Mouse (Mus musculus) G1E (cell line): ENCODE data around the gene Pgm2. TPM values are rescaled to one million over a fixed set of nuclear protein-coding genes. Genes with fewer than 3 reads are reported as not detected.

Experiments
- ATAC-seq: 2 replicates; pipeline ENCODE4 v1.8.0; 2016; ENCODE audit warnings: mild to moderate bottlenecking; ENCODE audit not compliant: insufficient number of reproducible peaks, poor library complexity, low FRiP score, severe bottlenecking; ENCODE audit errors: extremely low read depth
- DNase-seq: peaks from one replicate; pipeline ENCODE4 v3.0.0; 2012; ENCODE audit warnings: low spot score
- H3K27me3 ChIP-seq: 2 replicates; pipeline ENCODE4 v1.6.1; 2012; ENCODE audit warnings: mild to moderate bottlenecking, low read length, inconsistent platforms; ENCODE audit not compliant: insufficient read depth
- H3K36me3 ChIP-seq: replicated peaks from 2 replicates; pipeline ENCODE3; 2012; ENCODE audit warnings: mild to moderate bottlenecking, inconsistent platforms
- H3K4me1 ChIP-seq: 2 replicates; pipeline ENCODE4 v1.6.1; 2012; ENCODE audit warnings: low read depth, low read length, inconsistent platforms, mixed read lengths; ENCODE audit not compliant: insufficient read depth
- H3K4me3 ChIP-seq: 2 replicates; pipeline ENCODE4 v1.5.1; 2012; ENCODE audit warnings: low read depth, mild to moderate bottlenecking, inconsistent platforms, low read length, moderate library complexity, mixed read lengths
- H3K9me3 ChIP-seq: replicated peaks from 2 replicates; pipeline ENCODE4 v1.6.1; 2012; ENCODE audit warnings: inconsistent platforms
- CTCF ChIP-seq: IDR thresholded peaks from 2 replicates; pipeline ENCODE4 v1.5.1; 2012; ENCODE audit warnings: low read depth, low read length, inconsistent platforms, mixed read lengths
- GATA1 ChIP-seq: IDR thresholded peaks from 2 replicates; pipeline ENCODE4 v1.6.1; 2012; ENCODE audit warnings: borderline replicate concordance, low read length, inconsistent platforms, mixed read lengths
- GATA2 ChIP-seq: IDR thresholded peaks from 2 replicates; pipeline ENCODE4 v1.6.1; 2012; ENCODE audit warnings: low read depth, low read length, inconsistent platforms, borderline replicate concordance
- POLR2AphosphoS5 ChIP-seq: IDR thresholded peaks from 2 replicates; pipeline ENCODE4 v1.6.1; 2012; ENCODE audit warnings: low read depth, low read length, inconsistent platforms; ENCODE audit not compliant: insufficient replicate concordance
- TAL1 ChIP-seq: conservative IDR thresholded peaks from 2 replicates; pipeline ENCODE4 v1.6.1; 2012; ENCODE audit warnings: low read depth, low read length, inconsistent platforms, mixed read lengths
- polyA plus RNA-seq: library from polyadenylated mRNA; stranded (reverse); fragments of >175 nt; gene quantifications from 2 replicates; pipeline ENCODE4 v1.2.3, GENCODE M21; 2012
- total RNA-seq, 2 experiments: library from RNA; stranded (forward) in 1 of 2; stranded (reverse) in 1 of 2; fragments of 200-1000 nt in 1 of 2; fragments of >200 nt in 1 of 2; fragmentation: Nextera tagmentation in 1 of 2; gene quantifications; 2 replicates each; pipeline ENCODE4 v1.2.3; 2014 to 2017

The Pgm2 gene
- total RNA-seq (2014; fragmentation: Nextera tagmentation) (101 and 110 TPM in 2 replicates), total RNA-seq (2017) (64.1 and 65.8 TPM in 2 replicates), polyA plus RNA-seq (49.0 and 61.2 TPM in 2 replicates)

DNA sequence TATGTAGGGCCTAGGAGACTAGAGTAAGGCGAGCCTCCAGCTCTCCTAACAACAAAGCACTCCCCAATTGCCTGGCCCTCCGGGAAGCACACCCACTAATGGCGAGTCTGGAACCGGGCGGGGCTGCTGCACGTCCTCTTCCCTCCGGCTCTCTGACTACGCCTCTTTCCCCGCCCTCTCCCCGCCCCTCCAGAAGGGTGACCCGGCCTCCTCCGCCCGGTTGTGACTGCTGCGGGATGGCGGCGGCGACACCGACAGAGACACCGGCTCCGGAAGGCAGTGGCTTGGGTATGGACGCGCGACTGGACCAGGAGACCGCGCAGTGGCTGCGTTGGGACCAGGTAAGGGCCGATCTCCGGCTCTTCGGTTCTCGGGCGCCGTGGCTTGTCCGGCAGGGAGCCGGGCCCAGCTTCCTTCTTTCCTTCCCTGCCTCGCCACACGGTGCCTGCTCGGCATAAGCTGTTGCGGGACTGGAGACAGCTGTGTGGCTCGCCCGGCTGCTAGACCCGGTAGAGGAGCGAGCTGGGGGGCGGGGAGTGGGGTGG is at the start of gene Pgm2:
TSS of gene Pgm2 (plus strand) at position 203 of the 545 bp plus-strand sequence.
- Histone ChIP-seq H3K9me3 (no peaks in the 10 kb centered on the region), H3K4me1 (peaks cover 44% of the 10 kb centered on the region), H3K36me3 (peaks cover 21% of the 10 kb centered on the region), H3K27me3 (no peaks in the 10 kb centered on the region; the same call in 1 of the 2 replicates), H3K4me3 (peak within 1 kb of the TSS; percentile 87)
- peak; percentile 95 for DNase-seq
- TF ChIP-seq GATA2 (no peak), GATA1 (no peak), CTCF (no peak), POLR2AphosphoS5 (no peak), TAL1 (no peak)
- peak; percentile 82 for ATAC-seq

DNA sequence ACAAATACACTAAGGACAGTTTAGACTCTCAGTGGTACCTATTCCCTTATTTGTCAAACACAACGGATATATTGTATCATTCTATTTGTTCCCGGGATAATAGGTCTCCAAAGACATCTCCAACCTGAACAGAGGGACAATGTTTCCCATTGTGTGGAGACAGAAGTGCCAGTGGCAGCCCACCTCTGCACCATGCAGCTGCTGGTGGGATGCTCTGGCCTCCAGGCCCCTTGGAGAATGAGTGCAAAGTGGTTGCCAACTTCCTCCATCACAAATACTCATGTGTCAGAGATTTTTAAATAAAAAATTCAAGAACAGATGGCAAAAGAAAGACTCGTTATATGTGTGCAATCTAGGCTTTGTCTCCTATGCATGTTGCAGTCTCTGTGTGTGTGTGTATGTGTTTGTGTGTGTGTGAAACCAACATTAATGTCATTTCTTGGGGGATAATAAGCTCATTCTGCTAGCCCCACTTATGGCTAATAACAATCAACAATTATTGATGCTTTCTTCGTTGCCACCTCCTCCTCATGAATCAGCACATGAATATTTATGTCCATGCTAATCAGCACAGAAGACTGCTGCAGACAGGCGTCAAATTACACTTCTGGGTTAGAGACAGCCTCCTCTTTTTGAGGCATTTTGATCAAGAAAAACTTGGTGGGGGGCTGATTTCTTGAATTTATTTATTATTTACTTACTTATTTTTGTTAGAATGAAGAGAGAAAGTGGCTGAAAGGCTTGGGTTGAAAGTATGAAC is 48.9 kb upstream of the Pgm2 start:
- Histone ChIP-seq H3K27me3 (peaks cover 7% of the 10 kb centered on the region), H3K4me3 (no peak overlapping the region), H3K9me3 (no peaks in the 10 kb centered on the region), H3K4me1 (peaks cover 2% of the 10 kb centered on the region; the same call in 1 of the 2 replicates), H3K36me3 (no peaks in the 10 kb centered on the region)
- DNase-seq (no peak), ATAC-seq (no peak)
- TF ChIP-seq POLR2AphosphoS5 (no peak), TAL1 (no peak), CTCF (no peak), GATA2 (no peak), GATA1 (no peak)

DNA sequence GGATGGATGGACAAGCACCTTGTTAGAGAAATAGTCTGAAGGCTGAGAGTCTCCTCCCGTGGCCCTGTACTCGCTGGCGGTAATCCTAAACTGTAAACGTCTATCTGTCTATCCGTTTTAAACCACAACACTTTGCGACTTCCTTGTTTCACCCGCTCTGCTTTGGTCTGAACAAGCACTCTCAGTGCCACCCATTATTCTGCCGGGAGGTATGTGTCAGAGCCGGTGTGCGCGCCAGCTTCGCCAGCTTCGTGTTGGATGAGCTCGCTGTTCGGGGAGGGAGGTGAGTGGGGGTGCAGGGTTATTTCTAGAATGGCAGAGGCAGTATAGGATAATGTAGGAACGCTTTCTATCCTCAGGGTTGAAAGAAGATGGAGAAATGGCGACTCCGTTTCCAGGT is 48.0 kb upstream of the Pgm2 start:
- peaks cover 7% of the 10 kb centered on the region for H3K27me3 ChIP-seq
- peaks cover 2% of the 10 kb centered on the region; the same call in 1 of the 2 replicates for H3K4me1 ChIP-seq
- DNase-seq = no peak
- no peaks in the 10 kb centered on the region for H3K36me3 ChIP-seq
- TF ChIP-seq GATA2 (no peak), POLR2AphosphoS5 (no peak), GATA1 (no peak), CTCF (no peak), TAL1 (no peak)
- H3K4me3 ChIP-seq = no peak overlapping the region
- no peak for ATAC-seq
- H3K9me3 ChIP-seq = no peaks in the 10 kb centered on the region

DNA sequence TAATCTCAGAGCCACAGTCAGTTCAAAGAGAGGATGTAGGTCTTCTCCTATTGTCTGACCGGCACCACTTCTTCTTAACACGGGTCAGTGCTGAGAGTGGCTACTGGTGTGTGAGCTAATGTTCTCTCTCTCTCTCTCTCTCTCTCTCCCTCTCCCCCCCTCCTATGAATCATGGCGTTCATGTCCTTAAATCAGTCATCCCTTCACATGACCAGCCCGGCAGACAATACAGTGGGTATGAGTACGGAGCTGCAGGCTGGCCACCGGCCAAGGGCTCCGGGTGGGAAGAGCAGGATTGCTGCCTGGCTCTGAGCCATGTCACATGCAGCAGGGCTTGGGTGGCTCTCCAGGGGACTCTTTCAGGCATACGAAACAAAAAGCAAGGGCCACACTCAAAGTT is 47.2 kb upstream of the Pgm2 start:
- no peaks in the 10 kb centered on the region for H3K9me3 ChIP-seq

DNA sequence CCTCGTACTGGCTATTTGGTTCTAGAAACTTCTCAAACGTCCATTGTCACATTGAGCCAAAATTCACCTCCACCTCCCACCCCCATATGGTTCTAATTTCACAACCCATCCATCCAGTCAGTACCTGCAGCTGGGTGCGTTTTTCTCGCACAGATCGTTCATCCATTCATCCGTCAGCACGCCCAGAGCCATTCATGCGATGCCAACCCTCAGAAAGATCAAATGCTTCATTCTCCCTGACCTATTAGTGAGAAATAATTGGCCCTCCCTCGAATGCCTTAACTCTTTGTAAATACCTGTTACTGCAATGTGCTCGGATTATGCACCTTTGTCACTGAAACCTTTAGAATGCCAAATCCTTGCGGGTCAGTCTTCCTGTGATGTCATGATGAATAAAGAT is 45.8 kb upstream of the Pgm2 start:
- no peaks in the 10 kb centered on the region for H3K4me1 ChIP-seq

More for the DNA sequence above, 47.2 kb upstream of the Pgm2 start:
- ATAC-seq = no peak
- DNase-seq = no peak
- H3K4me1 ChIP-seq = peaks cover 2% of the 10 kb centered on the region; the same call in 1 of the 2 replicates
- H3K4me3 ChIP-seq = no peak overlapping the region
- peaks cover 7% of the 10 kb centered on the region for H3K27me3 ChIP-seq
- no peak for TF ChIP-seq GATA2
- TF ChIP-seq CTCF = no peak
- TF ChIP-seq POLR2AphosphoS5 = no peak
- no peak for TF ChIP-seq TAL1
- no peak for TF ChIP-seq GATA1
- no peaks in the 10 kb centered on the region for H3K36me3 ChIP-seq

DNA sequence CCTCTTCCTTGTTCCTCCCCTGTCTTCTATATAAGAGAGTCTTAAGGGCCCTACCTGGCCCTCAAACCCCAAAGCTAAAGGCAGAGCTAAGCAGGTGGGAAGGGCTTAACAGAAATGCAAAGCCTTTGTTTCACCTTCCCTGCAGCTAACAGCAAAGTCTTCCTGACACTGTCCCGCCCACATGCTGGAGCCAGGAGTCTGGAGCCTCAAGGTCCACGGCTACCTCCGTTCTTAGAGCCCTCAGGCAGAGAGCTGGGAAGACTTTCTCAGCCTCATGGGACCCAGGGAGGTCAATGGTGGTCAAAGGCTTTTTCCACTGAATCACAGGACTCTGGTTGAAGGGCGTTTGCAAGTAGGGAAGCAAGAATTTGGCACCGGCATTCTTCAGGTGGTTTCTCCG is 44.8 kb upstream of the Pgm2 start:
- H3K9me3 ChIP-seq = no peaks in the 10 kb centered on the region
- no peak overlapping the region for H3K4me3 ChIP-seq
- no peaks in the 10 kb centered on the region for H3K4me1 ChIP-seq
- TF ChIP-seq GATA2 = no peak
- no peak for TF ChIP-seq POLR2AphosphoS5
- TF ChIP-seq CTCF = no peak
- no peak for TF ChIP-seq TAL1
- TF ChIP-seq GATA1 = no peak
- ATAC-seq (no peak), DNase-seq (no peak)
- no peaks in the 10 kb centered on the region for H3K36me3 ChIP-seq
- peaks cover 7% of the 10 kb centered on the region for H3K27me3 ChIP-seq

More for the DNA sequence above, 45.8 kb upstream of the Pgm2 start:
- peaks cover 7% of the 10 kb centered on the region for H3K27me3 ChIP-seq
- ATAC-seq (no peak), DNase-seq (no peak)
- no peaks in the 10 kb centered on the region for H3K9me3 ChIP-seq
- no peak overlapping the region for H3K4me3 ChIP-seq
- TF ChIP-seq GATA2 (no peak), POLR2AphosphoS5 (no peak), TAL1 (no peak), CTCF (no peak), GATA1 (no peak)
- H3K36me3 ChIP-seq = no peaks in the 10 kb centered on the region
